Mouse (Mus musculus) kidney, postnatal 4 days (tissue): ENCODE results near the gene Ctsh.

Experiments
- DNase-seq, 2 experiments: peaks; one replicate each; pipeline ENCODE4 v3.0.0; 2021; ENCODE audit warnings: mixed read lengths in 2 of 2

Ctsh gene

DNA sequence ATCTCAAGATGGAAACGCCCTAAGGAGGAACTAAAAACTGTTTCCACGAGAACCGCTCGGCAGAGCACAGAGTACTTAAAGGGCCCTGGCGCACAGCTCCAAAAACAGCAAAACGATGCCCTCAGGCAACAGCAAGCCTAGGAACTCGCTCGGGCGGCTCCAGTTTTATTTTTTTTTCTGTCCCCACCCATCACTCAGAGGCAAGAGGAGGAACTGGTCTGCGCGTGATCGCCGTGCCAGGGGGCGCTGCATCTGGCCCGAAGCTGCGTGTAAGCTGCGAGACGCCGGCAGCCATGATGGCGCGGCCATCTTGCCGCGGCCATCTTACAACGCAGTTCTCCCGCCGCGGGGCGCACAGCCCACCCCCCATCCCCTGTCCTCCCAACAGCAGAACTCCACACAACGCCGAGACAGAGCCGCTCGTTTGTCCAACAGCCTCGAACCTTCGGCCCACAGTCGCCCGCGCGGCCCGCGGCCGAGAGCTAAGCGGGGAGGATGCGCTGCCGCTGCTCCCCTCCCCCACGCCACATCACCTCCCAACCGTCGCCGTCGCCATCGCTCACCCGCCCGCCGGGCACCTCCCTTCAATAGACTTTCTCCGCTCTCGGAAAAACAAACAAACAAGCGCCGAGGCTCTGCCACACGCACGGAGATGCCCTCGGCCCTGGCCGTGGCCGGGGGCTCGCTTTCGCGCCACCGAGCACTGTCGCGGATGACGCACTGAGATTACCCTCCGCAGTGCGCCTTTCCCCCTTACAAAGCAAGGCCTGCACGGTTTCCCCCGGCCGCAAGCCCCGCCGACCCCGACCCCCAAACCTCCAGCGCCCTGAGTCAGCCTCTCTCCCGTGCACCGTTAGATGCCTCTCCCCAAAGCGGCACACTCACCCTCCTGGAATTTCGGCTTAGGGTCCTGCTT lies 60.0 kb downstream of the Ctsh start:
- DNase-seq = peak; percentile 92 to 96

DNA sequence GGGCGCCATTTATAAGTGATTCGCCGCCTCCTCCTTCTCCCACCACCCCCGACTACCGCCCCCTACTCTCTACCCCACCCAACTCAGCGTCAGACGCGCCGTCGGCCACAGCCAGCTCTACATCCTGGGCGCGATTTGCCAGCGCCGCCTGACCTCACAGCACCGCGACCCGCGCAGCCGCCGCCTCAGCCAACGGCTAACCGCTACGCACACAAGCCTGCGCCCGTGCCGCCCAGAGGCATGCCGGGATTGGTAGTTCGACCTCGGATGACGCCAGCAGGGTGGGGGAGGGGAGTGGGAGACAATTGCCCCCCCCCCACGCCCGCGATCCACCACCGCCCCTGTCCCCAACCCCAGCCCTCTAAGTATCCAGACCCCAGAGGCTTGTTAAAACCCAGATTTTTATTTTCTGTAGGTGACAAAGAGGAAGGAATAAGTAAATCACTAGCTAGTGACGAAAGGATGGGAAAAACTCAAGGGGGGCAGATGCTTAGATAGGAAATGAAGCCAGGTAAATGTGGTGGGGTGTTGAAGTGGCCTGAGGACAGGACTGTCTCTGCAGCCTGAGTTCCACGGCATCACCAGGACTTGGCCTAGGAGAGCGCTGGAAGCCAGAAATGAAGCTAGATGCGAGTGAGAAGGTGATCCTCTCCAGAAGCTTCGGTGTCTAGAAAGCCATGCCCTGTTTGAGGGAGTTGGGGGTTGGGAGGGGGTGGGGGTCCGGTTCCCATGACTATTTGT lies 60.8 kb downstream of the Ctsh start, which contains the start of gene Morf4l1:
TSS of gene Morf4l1 (minus strand) at position 208 of the 741 bp plus-strand sequence.
- peak; percentile 97 to 99 for DNase-seq

GRCm38 (mm10) chr9:90115308-90115700 lies 61.4 kb downstream of the Ctsh start:
- no peak for DNase-seq

- DNase-seq = no peak
Measured at GRCm38 (mm10) chr9:90117234-90117633, 63.3 kb downstream of the Ctsh start.

GRCm38 (mm10) chr9:90122246-90122740 lies 68.3 kb downstream of the Ctsh start:
- no peak for DNase-seq

- DNase-seq = no peak
Measured at GRCm38 (mm10) chr9:90124156-90124872, 70.4 kb downstream of the Ctsh start.

GRCm38 (mm10) chr9:90124873-90125245 lies 70.9 kb downstream of the Ctsh start:
- DNase-seq = peak in 1 of 2 experiments; percentile 14
